Mouse (Mus musculus): ENCODE results near the gene Hsd17b2. TPM values are rescaled to one million over a fixed set of nuclear protein-coding genes. Genes with fewer than 3 reads are reported as not detected.

The Hsd17b2 gene
- 3.0 and 4.2 TPM in 2 replicates for polyA plus RNA-seq (2012; rRNA removed)

DNA sequence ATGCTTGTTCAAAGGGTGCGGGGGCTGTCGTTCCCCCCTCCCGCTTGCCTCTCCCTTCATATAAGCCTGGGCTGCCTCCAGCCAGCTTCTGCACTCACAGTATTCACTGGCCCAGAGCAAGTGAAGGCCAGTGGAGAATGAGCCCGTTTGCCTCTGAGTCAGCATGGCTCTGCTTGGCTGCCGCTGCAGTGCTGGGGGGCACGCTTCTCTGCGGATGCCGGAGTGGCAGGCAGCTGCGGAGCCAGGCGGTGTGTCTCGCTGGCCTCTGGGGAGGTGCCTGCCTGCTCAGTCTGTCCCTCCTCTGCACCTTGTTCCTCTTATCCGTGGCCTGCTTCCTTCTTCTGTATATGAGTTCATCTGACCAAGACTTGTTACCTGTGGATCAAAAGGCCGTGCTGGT lies at the start of gene Hsd17b2:
Hsd17b2 (plus strand) TSS at position 46 of the 400 bp plus-strand sequence.
- Histone ChIP-seq H3K27ac (ENCODE audit: insufficient read depth, low read depth, low read length) (peak within 1 kb of the TSS; percentile 41), H3K27me3 (replicated peaks; ENCODE audit: control insufficient read depth, insufficient read depth, low read length) (no peaks in the 10 kb centered on the region), H3K36me3 (ENCODE audit: control insufficient read depth, insufficient read depth, low read length) (no peaks in the 10 kb centered on the region), H3K4me1 (ENCODE audit: control insufficient read depth, insufficient read depth, low read length) (peaks cover 4% of the 10 kb centered on the region; the same call in 1 of the 2 replicates), H3K4me3 (ENCODE audit: insufficient read depth, low read depth, low read length) (peak within 1 kb of the TSS; percentile 38)
- peak; percentile 58 for DNase-seq
- TF ChIP-seq CTCF (conservative IDR thresholded peaks at IDR 0.05; ENCODE audit: insufficient read depth, insufficient read length, low read depth, low read length) (no peak), POLR2A (IDR thresholded peaks at IDR 0.05; ENCODE audit: low read depth, low read length) (no peak)
- WGBS: 29% methylated on average over 13 of the region's 13 CpGs

DNA sequence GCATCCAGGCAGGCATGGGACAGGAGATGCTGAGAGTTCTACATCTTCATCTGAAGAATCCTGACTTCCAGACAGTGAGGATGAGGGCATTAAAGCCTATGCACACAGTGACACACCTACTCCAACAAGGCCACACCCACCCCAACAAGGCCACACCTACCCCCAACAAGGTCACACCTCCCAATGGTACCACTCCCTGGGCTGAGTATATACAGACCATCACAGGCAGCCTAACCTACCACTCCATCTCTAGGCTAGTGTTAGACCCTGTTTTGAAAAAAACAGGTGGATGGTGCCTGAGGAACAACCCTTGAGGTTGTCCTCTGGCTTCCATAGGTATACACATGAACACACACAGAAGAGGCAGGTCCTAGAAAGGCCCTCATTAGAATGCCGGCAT lies 49.4 kb upstream of the Hsd17b2 start:
- H3K4me1 ChIP-seq (ENCODE audit: control insufficient read depth, insufficient read depth, low read length): no peaks in the 10 kb centered on the region
- no peak overlapping the region for H3K27ac ChIP-seq (ENCODE audit: insufficient read depth, low read depth, low read length)
- no peaks in the 10 kb centered on the region for H3K27me3 ChIP-seq (replicated peaks; ENCODE audit: control insufficient read depth, insufficient read depth, low read length)
- TF ChIP-seq POLR2A (IDR thresholded peaks at IDR 0.05; ENCODE audit: low read depth, low read length): no peak
- no peak for TF ChIP-seq CTCF (conservative IDR thresholded peaks at IDR 0.05; ENCODE audit: insufficient read depth, insufficient read length, low read depth, low read length)
- WGBS: 94% methylated on average over 1 of the region's 1 CpGs
- DNase-seq: no peak
- no peaks in the 10 kb centered on the region for H3K36me3 ChIP-seq (ENCODE audit: control insufficient read depth, insufficient read depth, low read length)
- no peak overlapping the region for H3K4me3 ChIP-seq (ENCODE audit: insufficient read depth, low read depth, low read length)

DNA sequence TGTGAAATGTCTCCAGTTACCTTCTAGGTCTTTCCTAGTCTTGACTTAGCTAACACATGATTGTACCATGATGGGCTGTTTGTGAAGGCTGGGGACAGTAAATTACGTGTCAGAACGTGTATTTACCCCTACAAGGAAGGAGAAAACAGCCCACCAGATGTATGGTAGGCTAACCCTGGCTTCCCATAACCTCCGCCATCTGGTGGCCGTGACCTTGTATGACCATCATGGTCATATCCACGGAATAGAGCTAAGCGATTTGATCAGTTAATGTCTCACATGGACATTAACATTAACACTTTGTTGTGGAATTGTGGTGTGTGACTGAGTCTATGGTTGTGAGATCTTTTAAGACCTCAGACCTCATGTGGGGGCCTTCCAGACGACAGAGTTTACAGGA lies 42.7 kb upstream of the Hsd17b2 start:
- TF ChIP-seq POLR2A (IDR thresholded peaks at IDR 0.05; ENCODE audit: low read depth, low read length) (no peak), CTCF (conservative IDR thresholded peaks at IDR 0.05; ENCODE audit: insufficient read depth, insufficient read length, low read depth, low read length) (0 out of 2 replicates have a peak, but pooled peaks have one; percentile 10)
- no peaks in the 10 kb centered on the region for H3K27me3 ChIP-seq (replicated peaks; ENCODE audit: control insufficient read depth, insufficient read depth, low read length)
- no peaks in the 10 kb centered on the region for H3K36me3 ChIP-seq (ENCODE audit: control insufficient read depth, insufficient read depth, low read length)
- no peak overlapping the region for H3K4me3 ChIP-seq (ENCODE audit: insufficient read depth, low read depth, low read length)
- no peaks in the 10 kb centered on the region for H3K4me1 ChIP-seq (ENCODE audit: control insufficient read depth, insufficient read depth, low read length)
- no peak overlapping the region for H3K27ac ChIP-seq (ENCODE audit: insufficient read depth, low read depth, low read length)
- 69% methylated on average over 7 of the region's 7 CpGs for WGBS
- no peak for DNase-seq

DNA sequence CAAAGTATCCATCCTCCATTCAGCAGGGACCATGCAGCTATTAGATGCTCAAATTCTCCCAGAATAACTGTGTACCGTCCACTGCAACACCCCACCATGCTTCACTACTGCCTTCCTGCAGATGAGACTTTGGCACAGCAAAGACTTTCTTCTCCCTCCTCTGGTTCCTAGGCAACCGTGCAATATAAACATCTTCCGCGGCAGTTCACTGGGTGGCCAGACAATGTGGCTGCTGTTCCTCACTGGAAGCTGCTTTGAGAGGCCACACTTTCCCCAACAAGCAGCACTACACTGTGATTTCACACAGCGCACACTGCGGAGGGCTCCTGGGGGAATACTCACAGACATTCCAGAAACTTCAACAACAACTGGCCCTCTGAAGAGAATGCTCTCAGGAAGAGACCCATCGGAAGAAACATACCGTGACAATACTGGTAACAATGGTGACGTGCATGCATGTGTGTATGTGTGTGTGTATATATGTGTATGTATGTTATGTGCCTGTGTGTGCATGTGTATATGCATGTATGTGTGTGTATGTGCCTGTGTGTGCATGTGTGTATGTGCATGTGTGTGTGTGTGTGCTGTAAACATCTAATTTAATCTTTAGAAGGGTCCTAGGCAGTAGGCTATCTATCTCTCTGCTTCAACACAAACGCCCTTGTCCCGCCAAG lies 41.2 kb upstream of the Hsd17b2 start:
- Histone ChIP-seq H3K27ac (ENCODE audit: insufficient read depth, low read depth, low read length) (no peak overlapping the region), H3K4me1 (ENCODE audit: control insufficient read depth, insufficient read depth, low read length) (no peaks in the 10 kb centered on the region), H3K4me3 (ENCODE audit: insufficient read depth, low read depth, low read length) (no peak overlapping the region), H3K36me3 (ENCODE audit: control insufficient read depth, insufficient read depth, low read length) (no peaks in the 10 kb centered on the region), H3K27me3 (replicated peaks; ENCODE audit: control insufficient read depth, insufficient read depth, low read length) (no peaks in the 10 kb centered on the region)
- WGBS: 36% methylated on average over 11 of the region's 11 CpGs
- DNase-seq: no peak
- TF ChIP-seq CTCF (conservative IDR thresholded peaks at IDR 0.05; ENCODE audit: insufficient read depth, insufficient read length, low read depth, low read length) (no peak), POLR2A (IDR thresholded peaks at IDR 0.05; ENCODE audit: low read depth, low read length) (no peak)

DNA sequence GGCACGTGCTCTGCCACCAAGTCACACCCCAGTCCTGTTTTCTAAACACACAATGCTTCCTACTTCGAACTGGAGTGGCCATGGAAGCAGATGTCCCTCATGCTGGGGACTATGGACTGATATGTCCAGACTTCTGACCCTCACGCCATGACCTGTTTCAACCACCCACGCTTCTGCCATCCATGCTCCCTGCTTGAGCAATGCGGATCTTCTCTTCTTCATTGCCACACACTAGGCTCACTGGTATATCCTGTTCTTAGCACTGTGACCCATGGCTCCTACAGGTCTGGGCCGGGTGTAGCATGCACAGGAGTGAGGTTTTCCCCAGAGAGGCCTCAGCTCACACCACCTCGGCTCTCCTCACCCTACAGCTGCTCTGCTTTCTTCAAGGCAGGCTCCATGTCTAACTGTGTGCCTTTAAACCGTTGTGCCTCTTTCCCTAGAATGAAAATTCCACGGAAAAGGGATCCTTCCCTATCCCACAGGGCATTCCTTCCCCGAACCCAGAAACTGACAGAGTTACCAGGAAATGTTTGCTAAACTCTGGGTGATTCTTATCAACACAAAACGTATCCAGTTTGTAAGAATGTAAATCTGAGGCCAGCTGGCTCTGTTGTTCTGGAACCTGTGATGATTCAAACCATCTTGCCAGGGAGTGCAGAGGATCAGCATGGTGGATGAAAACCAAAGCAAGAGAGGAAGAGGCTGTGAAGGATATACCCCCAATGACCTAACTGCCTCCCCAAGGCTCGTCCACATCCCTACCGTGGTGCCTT lies 34.2 kb upstream of the Hsd17b2 start:
- H3K27ac ChIP-seq (ENCODE audit: insufficient read depth, low read depth, low read length): no peak overlapping the region
- TF ChIP-seq POLR2A (IDR thresholded peaks at IDR 0.05; ENCODE audit: low read depth, low read length) (no peak), CTCF (conservative IDR thresholded peaks at IDR 0.05; ENCODE audit: insufficient read depth, insufficient read length, low read depth, low read length) (no peak)
- H3K27me3 ChIP-seq (replicated peaks; ENCODE audit: control insufficient read depth, insufficient read depth, low read length): no peaks in the 10 kb centered on the region
- no peak for DNase-seq
- 78% methylated on average over 13 of the region's 13 CpGs for WGBS
- H3K4me1 ChIP-seq (ENCODE audit: control insufficient read depth, insufficient read depth, low read length): no peaks in the 10 kb centered on the region; the same call in 1 of the 2 replicates
- no peak overlapping the region for H3K4me3 ChIP-seq (ENCODE audit: insufficient read depth, low read depth, low read length)
- H3K36me3 ChIP-seq (ENCODE audit: control insufficient read depth, insufficient read depth, low read length): no peaks in the 10 kb centered on the region

DNA sequence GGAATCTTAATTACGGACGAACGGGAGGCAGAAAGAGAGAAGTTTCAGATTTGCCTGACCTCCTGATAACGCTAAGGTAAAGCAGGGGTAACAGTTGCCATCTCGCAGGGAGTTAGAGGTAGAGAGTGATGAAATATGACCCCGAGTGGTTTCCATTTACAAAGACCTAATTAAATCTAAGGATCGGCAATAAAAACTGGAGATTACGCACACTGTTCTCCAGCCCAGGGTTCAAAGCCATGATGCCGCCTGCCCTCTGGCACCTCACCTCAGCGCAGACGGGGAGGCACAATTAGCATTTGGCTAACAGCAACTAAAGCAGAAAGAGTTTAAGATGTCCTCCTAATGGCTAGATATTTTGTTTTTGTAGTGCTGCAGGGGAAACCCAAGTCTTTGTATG lies 31.2 kb upstream of the Hsd17b2 start:
- WGBS: 18% methylated on average over 11 of the region's 11 CpGs
- Histone ChIP-seq H3K4me1 (ENCODE audit: control insufficient read depth, insufficient read depth, low read length) (peaks cover 3% of the 10 kb centered on the region; the same call in 1 of the 2 replicates), H3K4me3 (ENCODE audit: insufficient read depth, low read depth, low read length) (no peak overlapping the region), H3K27ac (ENCODE audit: insufficient read depth, low read depth, low read length) (no peak overlapping the region), H3K36me3 (ENCODE audit: control insufficient read depth, insufficient read depth, low read length) (no peaks in the 10 kb centered on the region), H3K27me3 (replicated peaks; ENCODE audit: control insufficient read depth, insufficient read depth, low read length) (no peaks in the 10 kb centered on the region)
- no peak for DNase-seq
- TF ChIP-seq POLR2A (IDR thresholded peaks at IDR 0.05; ENCODE audit: low read depth, low read length): no peak
- TF ChIP-seq CTCF (conservative IDR thresholded peaks at IDR 0.05; ENCODE audit: insufficient read depth, insufficient read length, low read depth, low read length): no peak

DNA sequence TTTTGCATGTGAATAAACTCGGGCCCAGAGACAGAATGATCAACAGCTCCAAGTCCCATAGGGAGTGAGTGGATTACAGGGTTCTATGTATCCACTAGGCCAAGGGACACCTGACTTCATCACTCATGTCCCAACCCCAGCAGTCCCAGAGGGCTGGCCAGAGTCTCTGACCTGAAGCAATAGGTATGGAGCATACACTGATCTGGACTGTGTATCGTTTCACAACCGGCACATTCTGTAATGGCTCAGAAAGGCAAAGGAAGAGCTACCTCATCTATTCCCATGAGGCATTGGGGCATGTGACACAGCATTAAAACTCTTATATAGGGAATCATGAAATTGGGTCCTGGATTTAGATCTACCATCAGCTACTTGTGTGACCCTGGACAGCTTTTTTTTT lies 29.1 kb upstream of the Hsd17b2 start:
- no peak overlapping the region for H3K27ac ChIP-seq (ENCODE audit: insufficient read depth, low read depth, low read length)
- DNase-seq: no peak
- H3K27me3 ChIP-seq (replicated peaks; ENCODE audit: control insufficient read depth, insufficient read depth, low read length): no peaks in the 10 kb centered on the region
- H3K4me3 ChIP-seq (ENCODE audit: insufficient read depth, low read depth, low read length): no peak overlapping the region
- peaks cover 3% of the 10 kb centered on the region; the same call in 1 of the 2 replicates for H3K4me1 ChIP-seq (ENCODE audit: control insufficient read depth, insufficient read depth, low read length)
- WGBS: 85% methylated on average over 3 of the region's 3 CpGs
- H3K36me3 ChIP-seq (ENCODE audit: control insufficient read depth, insufficient read depth, low read length): no peaks in the 10 kb centered on the region
- TF ChIP-seq POLR2A (IDR thresholded peaks at IDR 0.05; ENCODE audit: low read depth, low read length) (no peak), CTCF (conservative IDR thresholded peaks at IDR 0.05; ENCODE audit: insufficient read depth, insufficient read length, low read depth, low read length) (no peak)
